Mouse (Mus musculus) midbrain, embryonic 14.5 days (tissue): ENCODE measurements around the gene Smim10l2a. TPM values are rescaled to one million over a fixed set of nuclear protein-coding genes. Genes with fewer than 3 reads are reported as not detected.

Experiments
- ATAC-seq: fragments of 200-750 bp; cut with Nextera tagmentation; 2 replicates; pipeline ENCODE4 v1.8.0; 2017; ENCODE audit warnings: moderate number of reproducible peaks, moderate library complexity; ENCODE audit not compliant: low FRiP score, low TSS enrichment
- DNase-seq: peaks from one replicate; pipeline ENCODE4 v3.0.0-alpha.2; 2015
- H3K27ac ChIP-seq: fragments of 300-500 bp; sonication (generic); replicated peaks from 2 replicates; pipeline ENCODE4 v1.5.1; 2014; ENCODE audit warnings: mild to moderate bottlenecking, low read depth, low read length, moderate library complexity
- H3K27me3 ChIP-seq: fragments of 300-500 bp; sonication (generic); 2 replicates; pipeline ENCODE4 v1.6.1; 2014; ENCODE audit warnings: low read length, control low read depth, mixed read lengths; ENCODE audit not compliant: control insufficient read depth, insufficient read depth
- H3K36me3 ChIP-seq: fragments of 300-500 bp; sonication (generic); 2 replicates; pipeline ENCODE4 v1.6.1; 2014; ENCODE audit warnings: low read length, control low read depth; ENCODE audit not compliant: control insufficient read depth, insufficient read depth
- H3K4me1 ChIP-seq: fragments of 300-500 bp; sonication (generic); 2 replicates; pipeline ENCODE4 v1.6.1; 2014; ENCODE audit warnings: mild to moderate bottlenecking, antibody characterized with exemption, low read length, control low read depth; ENCODE audit not compliant: control insufficient read depth, insufficient read depth
- H3K4me2 ChIP-seq: fragments of 300-500 bp; sonication (generic); 2 replicates; pipeline ENCODE4 v1.6.1; 2014; ENCODE audit warnings: mild to moderate bottlenecking, low read length, moderate library complexity
- H3K4me3 ChIP-seq: fragments of 300-500 bp; sonication (generic); replicated peaks from 2 replicates; pipeline ENCODE4 v1.5.1; 2014; ENCODE audit warnings: low read depth, low read length
- H3K9ac ChIP-seq: fragments of 300-500 bp; sonication (generic); replicated peaks from 2 replicates; pipeline ENCODE4 v1.6.1; 2014; ENCODE audit warnings: mild to moderate bottlenecking, low read length, moderate library complexity
- H3K9me3 ChIP-seq: fragments of 300-500 bp; sonication (generic); 2 replicates; pipeline ENCODE4 v1.6.1; 2016; ENCODE audit warnings: low read length, control low read depth, mixed read lengths; ENCODE audit not compliant: control insufficient read depth
- WGBS: fragments of 180-500 bp; shearing (Covaris S2); extraction: QIAGEN DNeasy Blood & Tissue Kit; methylation state at CpG from one replicate; pipeline ENCODE4 v1.1.7; 2014; 5-methylcytosine and 5-hydroxymethylcytosine counted together
- polyA plus RNA-seq: library from polyadenylated mRNA; unstranded; fragments of >200 nt; fragmentation: Nextera tagmentation; extraction: Ambion mirVana; gene quantifications from 2 replicates; pipeline ENCODE4 v1.2.1, GENCODE M21; 2014

The Smim10l2a gene
- polyA plus RNA-seq, 1 experiment from 2014 or later, result 22.9 TPM

DNA sequence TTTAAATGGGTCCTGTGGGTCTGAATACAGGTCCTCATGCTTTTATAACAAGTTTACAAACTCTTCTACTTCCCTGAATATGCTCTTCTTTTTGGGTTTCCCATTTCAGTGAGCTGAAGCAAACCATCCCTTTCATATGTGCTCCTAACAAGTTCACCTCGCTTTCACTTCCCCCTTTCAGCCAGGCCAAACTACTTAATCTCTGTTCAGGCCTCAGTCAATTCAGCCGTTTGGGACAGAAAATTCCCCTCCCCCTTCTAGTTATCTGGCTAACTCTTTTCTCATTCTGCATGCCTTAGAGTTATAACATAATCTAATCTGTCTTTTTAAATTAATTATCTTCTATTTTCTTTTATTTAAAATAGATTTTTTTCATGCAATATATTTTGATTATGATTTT is 30.3 kb downstream of the Smim10l2a start:
- no peaks in the 10 kb centered on the region for H3K9me3 ChIP-seq
- no peak overlapping the region for H3K27ac ChIP-seq
- no peak overlapping the region for H3K4me2 ChIP-seq
- no peak for ATAC-seq
- H3K9ac ChIP-seq, result no peak overlapping the region
- H3K4me1 ChIP-seq, result no peaks in the 10 kb centered on the region
- 25% methylated on average over 2 of the region's 2 CpGs for WGBS
- H3K36me3 ChIP-seq, result no peaks in the 10 kb centered on the region
- no peak for DNase-seq
- H3K4me3 ChIP-seq, result no peak overlapping the region
- H3K27me3 ChIP-seq, result no peaks in the 10 kb centered on the region

DNA sequence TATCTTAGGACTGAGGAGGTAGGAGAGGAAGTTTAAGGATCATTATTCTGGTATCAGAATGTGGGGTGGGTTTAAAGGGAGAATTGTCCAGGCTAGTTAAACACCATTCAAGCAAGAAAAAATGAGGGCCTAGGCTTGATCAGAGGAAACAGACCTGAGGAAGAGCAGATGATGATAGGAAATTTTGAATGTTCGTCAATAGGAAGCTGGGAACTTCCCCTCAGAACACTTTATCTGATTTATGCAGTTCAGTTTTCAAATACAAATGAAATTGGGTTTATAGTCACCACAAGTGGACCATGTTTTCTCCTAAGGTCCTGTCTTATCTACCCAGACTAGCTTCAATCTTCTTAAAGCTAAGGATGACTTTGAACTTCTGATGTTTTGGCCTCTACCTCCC is 31.1 kb downstream of the Smim10l2a start:
- H3K4me2 ChIP-seq, result no peak overlapping the region
- H3K27me3 ChIP-seq, result no peaks in the 10 kb centered on the region
- no peaks in the 10 kb centered on the region for H3K9me3 ChIP-seq
- 79% methylated on average over 1 of the region's 1 CpGs for WGBS
- H3K4me3 ChIP-seq, result no peak overlapping the region
- H3K9ac ChIP-seq, result no peak overlapping the region
- no peaks in the 10 kb centered on the region for H3K4me1 ChIP-seq
- no peak for DNase-seq
- H3K36me3 ChIP-seq, result no peaks in the 10 kb centered on the region
- no peak for ATAC-seq
- H3K27ac ChIP-seq, result no peak overlapping the region

DNA sequence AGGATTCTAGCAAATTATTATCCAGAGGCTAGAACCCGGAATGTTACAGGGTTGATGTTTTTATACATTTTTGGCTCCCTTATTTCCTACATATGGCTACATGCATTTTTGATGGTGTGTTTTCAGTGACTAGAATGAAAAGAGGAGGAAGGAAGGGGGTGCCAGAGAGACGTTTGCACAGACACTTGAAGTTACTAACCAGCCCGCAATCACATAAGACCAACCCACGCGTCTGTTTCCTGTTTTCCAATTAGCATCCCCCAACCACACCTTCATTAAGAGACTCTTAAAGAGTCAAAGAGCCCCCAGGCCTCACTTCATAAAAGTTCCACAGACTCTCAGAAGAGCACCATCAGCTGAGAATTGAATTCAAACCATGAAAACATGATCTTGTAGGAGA is 31.7 kb downstream of the Smim10l2a start:
- Histone ChIP-seq H3K27me3 (no peaks in the 10 kb centered on the region), H3K4me1 (no peaks in the 10 kb centered on the region), H3K4me2 (no peak overlapping the region), H3K9ac (no peak overlapping the region), H3K4me3 (no peak overlapping the region), H3K9me3 (no peaks in the 10 kb centered on the region), H3K36me3 (no peaks in the 10 kb centered on the region), H3K27ac (no peak overlapping the region)
- 80% methylated on average over 5 of the region's 5 CpGs for WGBS
- ATAC-seq (no peak), DNase-seq (no peak)

DNA sequence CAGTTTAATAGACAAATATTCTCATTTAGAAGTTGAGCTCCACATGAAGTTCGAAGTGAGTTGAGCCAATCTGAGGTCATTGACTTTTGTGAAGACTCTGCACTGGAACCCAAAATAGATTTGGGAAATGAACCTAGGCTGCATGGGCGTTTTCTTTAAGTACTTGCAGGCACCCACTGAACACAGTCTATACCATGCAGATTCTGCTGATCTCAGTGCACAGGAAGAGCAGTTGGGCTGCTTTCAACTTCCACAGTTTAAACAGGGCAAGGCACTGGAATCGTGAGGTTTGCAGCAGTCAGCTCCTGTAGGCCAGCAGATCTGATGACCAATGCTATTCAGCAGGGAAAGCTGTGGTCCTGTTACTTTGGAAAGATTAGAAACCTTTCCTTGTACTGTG is 41.9 kb downstream of the Smim10l2a start:
- H3K27me3 ChIP-seq, result no peaks in the 10 kb centered on the region
- DNase-seq (no peak), ATAC-seq (no peak)
- WGBS, result 76% methylated on average over 3 of the region's 3 CpGs
- H3K9ac ChIP-seq, result no peak overlapping the region
- H3K36me3 ChIP-seq, result no peaks in the 10 kb centered on the region
- no peaks in the 10 kb centered on the region for H3K9me3 ChIP-seq
- H3K27ac ChIP-seq, result no peak overlapping the region
- no peaks in the 10 kb centered on the region for H3K4me1 ChIP-seq
- no peak overlapping the region for H3K4me2 ChIP-seq
- no peak overlapping the region for H3K4me3 ChIP-seq

DNA sequence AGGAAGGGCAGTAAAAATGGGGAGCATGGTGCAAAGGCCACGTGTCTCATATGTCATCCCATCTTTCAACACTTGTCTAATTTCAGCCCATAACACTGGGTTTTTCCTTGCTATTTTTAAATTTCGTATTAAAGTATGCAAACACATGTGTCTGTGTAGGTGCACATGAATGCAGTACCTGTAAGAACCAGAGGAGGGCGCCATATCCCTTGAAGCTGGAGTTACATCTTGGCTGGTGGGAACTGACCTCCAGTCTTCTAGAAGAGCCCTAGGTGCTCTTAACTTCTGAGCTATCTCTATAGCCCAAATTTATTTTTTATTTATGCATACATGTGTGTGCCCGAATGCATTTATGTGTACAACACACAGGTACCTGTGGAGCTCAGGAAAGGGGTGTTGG is 43.2 kb downstream of the Smim10l2a start:
- no peaks in the 10 kb centered on the region for H3K4me1 ChIP-seq
- no peak overlapping the region for H3K4me3 ChIP-seq
- ATAC-seq (no peak), DNase-seq (no peak)
- no peak overlapping the region for H3K9ac ChIP-seq
- H3K27ac ChIP-seq, result no peak overlapping the region
- no peaks in the 10 kb centered on the region for H3K9me3 ChIP-seq
- no peaks in the 10 kb centered on the region for H3K36me3 ChIP-seq
- H3K4me2 ChIP-seq, result no peak overlapping the region
- WGBS, result 72% methylated on average over 4 of the region's 4 CpGs
- H3K27me3 ChIP-seq, result no peaks in the 10 kb centered on the region

Other genes starting within 250 kb of the Smim10l2a start
- gene 3830403N18Rik, start 238.0 kb upstream of the Smim10l2a start, polyA plus RNA-seq, result 0.91 TPM in 1 of 2 replicates, not detected in the other
- not detected in 2 replicates for gene Gm773, start 161.7 kb upstream of the Smim10l2a start, polyA plus RNA-seq
- 4.5 and 6.4 TPM in 2 replicates for gene Zfp449, start 28.2 kb upstream of the Smim10l2a start, polyA plus RNA-seq
- gene Gm2174, start 73.4 kb downstream of the Smim10l2a start, polyA plus RNA-seq, result 1.5 and 1.9 TPM in 2 replicates
- gene Ints6l, start 80.3 kb downstream of the Smim10l2a start, polyA plus RNA-seq, result 21.0 and 22.0 TPM in 2 replicates
- not detected in 2 replicates for gene Gm10477, start 150.2 kb downstream of the Smim10l2a start, polyA plus RNA-seq
- gene Gm648, start 175.0 kb downstream of the Smim10l2a start, polyA plus RNA-seq, result not detected in 2 replicates
- gene Mmgt1, start 223.5 kb downstream of the Smim10l2a start, polyA plus RNA-seq, result 50.4 and 66.9 TPM in 2 replicates
- 48.7 and 55.1 TPM in 2 replicates for gene Slc9a6, start 235.2 kb downstream of the Smim10l2a start, polyA plus RNA-seq